Mouse (Mus musculus) forebrain, embryonic 13.5 days (tissue): ENCODE results near the gene Ccdc169. TPM values are rescaled to one million over a fixed set of nuclear protein-coding genes. Genes with fewer than 3 reads are reported as not detected.

Source experiments
- ATAC-seq: fragments of 200-750 bp; cut with Nextera tagmentation; 2 replicates; pipeline ENCODE4 v1.8.0; 2017
- H3K27ac ChIP-seq: fragments of 300-500 bp; sonication (generic); 2 replicates; pipeline ENCODE4 v1.5.1; 2015; ENCODE audit warnings: inconsistent platforms, mild to moderate bottlenecking, moderate library complexity
- H3K27me3 ChIP-seq: fragments of 300-500 bp; sonication (generic); 2 replicates; pipeline ENCODE4 v1.6.1; 2015; ENCODE audit warnings: mild to moderate bottlenecking, inconsistent platforms
- H3K36me3 ChIP-seq: fragments of 300-500 bp; sonication (generic); 2 replicates; pipeline ENCODE4 v1.6.1; 2015; ENCODE audit warnings: mild to moderate bottlenecking, inconsistent platforms; ENCODE audit not compliant: poor library complexity, severe bottlenecking
- H3K4me1 ChIP-seq: fragments of 300-500 bp; sonication (generic); 2 replicates; pipeline ENCODE4 v1.6.1; 2015; ENCODE audit warnings: inconsistent platforms
- H3K4me2 ChIP-seq: fragments of 300-500 bp; sonication (generic); 2 replicates; pipeline ENCODE4 v1.6.1; 2015; ENCODE audit warnings: inconsistent platforms, mild to moderate bottlenecking, moderate library complexity
- H3K4me3 ChIP-seq: fragments of 300-500 bp; sonication (generic); 2 replicates; pipeline ENCODE4 v1.5.1; 2015; ENCODE audit warnings: mild to moderate bottlenecking, inconsistent platforms
- H3K9ac ChIP-seq: fragments of 300-500 bp; sonication (generic); 2 replicates; pipeline ENCODE4 v1.6.1; 2015; ENCODE audit warnings: mild to moderate bottlenecking, inconsistent platforms
- H3K9me3 ChIP-seq: fragments of 300-500 bp; sonication (generic); replicated peaks from 2 replicates; pipeline ENCODE4 v1.6.1; 2016; ENCODE audit warnings: inconsistent platforms
- WGBS: fragments of 180-500 bp; shearing (Covaris S2); methylation state at CpG from one replicate; pipeline ENCODE4 v1.1.7; 2015; 5-methylcytosine and 5-hydroxymethylcytosine counted together
- microRNA-seq: library from miRNA; unstranded; fragments of <30 nt; microRNA quantifications from one replicate; pipeline ENCODE4, GENCODE M21; 2016
- polyA plus RNA-seq: library from polyadenylated mRNA; unstranded; fragments of >200 nt; fragmentation: Nextera tagmentation; extraction: Ambion mirVana; gene quantifications from 2 replicates; pipeline ENCODE4 v1.2.1, GENCODE M21; 2015

Gene Ccdc169
- polyA plus RNA-seq, 1 experiment from 2014 or later, result 0.26 TPM

- H3K4me1 ChIP-seq, result peaks cover 18% of the 10 kb centered on the region
- 19% methylated on average over 2 of the region's 2 CpGs for WGBS
- no peak for ATAC-seq
These were observed 75.1 kb downstream of the Ccdc169 start for GRCm38 (mm10) chr3:55212254-55212653.

GRCm38 (mm10) chr3:55213785-55214184 is 76.6 kb downstream of the Ccdc169 start:
- WGBS, result 58% methylated on average over 4 of the region's 4 CpGs
- no peak for ATAC-seq
- no peaks in the 10 kb centered on the region for H3K27me3 ChIP-seq
- H3K4me2 ChIP-seq, result no peak overlapping the region
- H3K9ac ChIP-seq, result no peak overlapping the region
- no peak overlapping the region for H3K4me3 ChIP-seq
- peaks cover 18% of the 10 kb centered on the region for H3K4me1 ChIP-seq
- no peak overlapping the region for H3K27ac ChIP-seq
- no peaks in the 10 kb centered on the region for H3K9me3 ChIP-seq
- H3K36me3 ChIP-seq, result no peaks in the 10 kb centered on the region

More at GRCm38 (mm10) chr3:55212254-55212653, 75.1 kb downstream of the Ccdc169 start:
- no peaks in the 10 kb centered on the region for H3K27me3 ChIP-seq
- H3K27ac ChIP-seq, result no peak overlapping the region
- no peak overlapping the region for H3K4me3 ChIP-seq
- no peak overlapping the region for H3K9ac ChIP-seq
- no peaks in the 10 kb centered on the region for H3K36me3 ChIP-seq
- no peak overlapping the region for H3K4me2 ChIP-seq
- H3K9me3 ChIP-seq, result no peaks in the 10 kb centered on the region

GRCm38 (mm10) chr3:55214413-55214812 is 77.3 kb downstream of the Ccdc169 start:
- ATAC-seq, result peak; percentile 88
- Histone ChIP-seq H3K4me1 (peaks cover 18% of the 10 kb centered on the region), H3K27me3 (no peaks in the 10 kb centered on the region), H3K9me3 (no peaks in the 10 kb centered on the region), H3K9ac (0 out of 2 replicates have a peak overlapping the region, but pooled peaks have one; percentile 16), H3K36me3 (no peaks in the 10 kb centered on the region), H3K27ac (peak overlapping the region; percentile 33; the same call in 1 of the 2 replicates), H3K4me3 (no peak overlapping the region), H3K4me2 (no peak overlapping the region)
- WGBS, result 50% methylated on average over 6 of the region's 6 CpGs

GRCm38 (mm10) chr3:55222502-55222901 is 85.4 kb downstream of the Ccdc169 start:
- Histone ChIP-seq H3K4me2 (no peak overlapping the region), H3K36me3 (no peaks in the 10 kb centered on the region), H3K9ac (no peak overlapping the region), H3K27ac (no peak overlapping the region), H3K27me3 (no peaks in the 10 kb centered on the region), H3K9me3 (no peaks in the 10 kb centered on the region), H3K4me1 (peaks cover 13% of the 10 kb centered on the region), H3K4me3 (no peak overlapping the region)
- WGBS, result 82% methylated on average over 2 of the region's 2 CpGs
- no peak for ATAC-seq

Small RNAs within 50 kb of the gene (microRNA-seq; reads per million reads assigned to microRNA genes)
- gene Gm22029, result not detected

Other genes starting within 250 kb of the Ccdc169 start
- gene Sertm1, start 221.5 kb upstream of the Ccdc169 start, polyA plus RNA-seq, result 0.84 and 0.94 TPM in 2 replicates
- gene Ccna1, start 81.8 kb upstream of the Ccdc169 start, polyA plus RNA-seq, result 2.7 and 4.9 TPM in 2 replicates
- gene Spg20, start 25.2 kb upstream of the Ccdc169 start, polyA plus RNA-seq, result 26.6 and 28.2 TPM in 2 replicates
- gene Sohlh2, start 44.7 kb downstream of the Ccdc169 start, polyA plus RNA-seq, result not detected in 2 replicates
- 173 and 201 TPM in 2 replicates for gene Dclk1, start 105.0 kb downstream of the Ccdc169 start, polyA plus RNA-seq